Mouse (Mus musculus): Measurements from ENCODE around the gene C8a. TPM values are rescaled to one million over a fixed set of nuclear protein-coding genes. Genes with fewer than 3 reads are reported as not detected.

The C8a gene
- total RNA-seq, 2 experiments from 2014 or later: not detected

DNA sequence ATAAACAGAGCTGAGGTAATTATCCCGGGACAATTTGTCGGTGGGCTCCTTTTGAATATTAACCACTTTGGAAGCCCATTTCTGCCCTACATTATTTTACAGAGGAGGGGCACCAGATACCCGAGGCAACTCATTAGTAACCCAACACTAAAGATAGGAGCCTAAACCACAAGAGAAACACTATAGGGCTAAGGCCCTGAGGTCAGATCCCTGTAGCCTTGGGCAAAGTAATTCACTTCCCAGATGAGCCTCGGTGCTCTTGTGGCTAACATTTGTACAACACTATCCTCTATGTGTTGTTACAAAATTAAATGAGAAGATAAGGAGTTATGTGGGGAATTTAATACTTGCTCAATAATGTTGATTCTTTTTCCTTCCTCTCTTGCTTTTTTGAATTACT lies 32.7 kb downstream of the C8a start:
- no peak for ATAC-seq (replicated peaks; ENCODE audit: poor library complexity)

DNA sequence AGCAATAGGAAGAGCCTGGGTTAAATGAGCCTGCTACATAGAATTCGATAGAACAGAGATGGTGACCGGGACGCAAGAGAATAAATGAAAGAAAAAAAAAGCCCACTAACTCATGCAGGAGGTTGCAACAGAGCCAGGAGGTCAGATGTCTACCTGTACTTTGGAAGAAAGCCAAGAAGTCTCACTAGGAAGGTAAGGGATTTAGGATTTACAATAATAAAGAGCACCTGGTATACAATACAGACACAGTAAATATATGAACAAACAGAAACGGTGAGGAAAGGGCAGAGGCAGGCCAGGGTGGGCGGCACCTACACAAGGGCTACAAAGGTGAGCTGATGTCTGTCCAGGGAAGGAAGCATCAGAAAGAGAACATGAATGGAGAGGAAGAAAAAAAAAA lies 34.0 kb downstream of the C8a start:
- ATAC-seq (replicated peaks; ENCODE audit: poor library complexity): no peak

DNA sequence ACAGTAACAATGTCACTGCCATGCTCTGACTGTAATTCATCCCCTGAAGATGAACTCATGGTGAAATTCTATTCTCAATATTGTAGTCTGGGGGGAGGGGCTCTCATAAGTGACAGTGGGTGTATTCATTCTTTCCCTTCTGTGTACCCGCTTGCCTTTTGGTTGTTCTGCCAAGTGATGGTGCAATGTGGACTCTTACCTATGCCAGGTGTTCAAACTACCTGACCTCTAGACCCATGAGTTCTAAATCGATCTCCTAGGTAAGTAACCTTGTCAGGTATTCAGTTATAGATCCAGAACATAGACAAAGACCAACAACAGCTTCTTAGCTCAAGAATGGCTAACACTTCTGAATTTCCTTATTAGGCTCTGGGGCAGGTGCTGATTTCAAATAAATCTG lies 37.9 kb downstream of the C8a start:
- no peak for ATAC-seq (replicated peaks; ENCODE audit: poor library complexity)

DNA sequence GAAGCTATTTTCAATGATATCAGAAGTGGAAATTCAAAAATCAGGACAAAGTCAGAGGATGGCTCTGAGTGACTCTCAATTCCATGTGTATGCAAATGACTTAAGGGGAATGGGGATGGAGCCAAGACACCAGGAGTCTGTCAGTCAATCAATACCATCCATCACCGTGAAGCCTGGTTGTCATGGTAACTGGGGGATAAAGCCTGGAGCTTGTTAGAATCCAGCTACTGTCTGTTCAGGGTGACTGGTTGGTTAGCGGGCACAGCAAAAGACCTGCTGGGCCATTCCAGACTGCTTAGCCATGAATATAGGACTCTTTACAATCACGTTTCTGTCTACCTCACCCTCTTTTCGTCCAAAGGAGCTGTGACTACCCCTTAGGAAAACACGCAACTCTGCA lies 41.1 kb downstream of the C8a start:
- no peak for ATAC-seq (replicated peaks; ENCODE audit: poor library complexity)

DNA sequence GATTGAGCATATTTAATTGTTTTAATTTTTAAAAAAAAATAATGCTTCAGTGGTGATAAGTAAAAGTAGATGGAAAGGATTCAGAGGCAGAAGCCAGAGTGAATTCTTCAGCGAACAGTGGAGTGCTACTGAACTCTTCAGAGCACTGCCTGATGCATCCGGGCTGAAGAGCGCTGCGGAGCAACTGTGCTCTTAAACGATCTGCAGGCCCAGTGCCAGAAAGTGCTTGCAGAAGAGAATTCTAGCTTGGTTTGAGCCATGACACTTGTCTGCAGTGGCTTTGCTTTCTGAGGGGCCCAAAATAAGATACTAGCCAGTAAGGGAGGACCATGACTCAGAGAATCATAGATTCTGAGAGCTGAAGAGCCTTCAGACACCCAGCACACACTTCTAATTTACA lies 47.3 kb downstream of the C8a start:
- ATAC-seq (replicated peaks; ENCODE audit: poor library complexity): no peak

DNA sequence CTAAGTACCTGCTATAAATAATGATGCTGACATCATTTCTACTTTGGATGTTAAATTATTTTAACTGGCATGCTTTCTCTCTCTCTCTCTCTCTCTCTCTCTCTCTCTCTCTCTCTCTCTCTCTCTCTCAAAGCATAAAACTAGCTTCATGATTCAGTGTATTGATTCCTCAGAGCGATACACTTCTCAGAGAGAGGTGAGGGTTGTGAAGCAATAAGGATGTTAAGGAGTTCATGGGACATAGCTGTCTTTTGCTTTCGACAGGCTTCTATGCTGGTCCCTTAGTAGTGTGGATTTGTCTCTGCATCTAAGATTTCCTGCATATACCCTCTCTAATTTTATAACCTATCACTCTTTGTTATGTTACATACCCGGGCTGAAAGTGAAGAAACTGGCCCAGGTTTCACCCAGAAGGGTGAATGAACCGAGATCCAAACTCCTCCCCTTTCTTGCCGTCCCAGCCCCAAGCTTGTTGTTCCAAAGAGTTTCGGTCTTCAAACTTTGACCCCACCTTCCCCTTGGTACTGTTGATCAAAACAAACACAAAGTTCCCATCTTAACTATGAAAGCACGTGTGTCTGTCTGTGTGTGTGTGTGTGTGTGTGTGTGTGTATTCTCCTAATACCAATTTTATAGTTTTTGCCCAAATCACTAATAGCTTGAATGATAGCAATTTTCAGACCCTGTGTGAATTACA lies 51.7 kb downstream of the C8a start:
- ATAC-seq (replicated peaks; ENCODE audit: poor library complexity): no peak

DNA sequence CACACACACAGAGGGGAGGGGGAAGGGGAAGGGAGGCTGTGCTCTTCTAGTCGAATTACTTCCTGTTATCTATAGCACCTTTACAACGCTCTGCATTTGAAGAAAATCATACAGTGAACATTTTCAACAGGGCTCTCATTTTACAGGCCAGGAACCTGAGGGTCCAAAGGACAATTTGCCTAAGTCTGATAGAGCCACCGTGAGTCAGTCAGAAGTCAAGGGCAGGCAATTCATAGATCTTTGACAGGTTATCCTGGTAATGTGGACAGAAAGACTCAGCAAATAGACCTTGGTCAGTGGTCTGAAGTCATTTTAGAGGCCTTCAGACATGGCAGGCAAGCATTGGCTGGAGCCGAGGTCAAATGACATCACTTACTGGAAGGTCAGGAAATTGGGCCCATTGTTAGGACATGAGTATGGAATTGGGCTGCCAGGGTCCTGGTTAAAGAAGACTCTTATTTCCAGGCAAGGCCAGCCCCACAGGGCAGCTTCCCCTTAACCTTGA lies 52.5 kb downstream of the C8a start:
- ATAC-seq (replicated peaks; ENCODE audit: poor library complexity): no peak

DNA sequence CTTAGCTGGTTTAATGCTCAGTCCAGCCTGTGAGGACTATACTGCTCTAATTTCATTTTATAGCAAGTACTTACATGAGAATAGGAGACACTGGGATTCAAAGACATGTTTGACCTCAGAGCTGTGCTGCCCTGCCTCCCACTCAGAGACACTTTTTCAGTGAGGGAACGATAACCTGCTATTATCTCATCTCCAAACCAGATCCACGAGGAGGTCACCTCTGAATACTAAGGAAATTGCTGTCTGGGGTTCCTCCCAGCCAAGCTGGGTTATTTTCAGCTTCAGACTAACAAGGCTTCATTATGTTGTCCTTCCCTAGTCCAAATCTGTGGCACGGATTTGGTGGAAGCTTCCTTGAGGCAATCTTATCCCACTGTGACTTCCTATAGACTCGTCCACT lies 56.3 kb downstream of the C8a start:
- no peak for ATAC-seq (replicated peaks; ENCODE audit: poor library complexity)

DNA sequence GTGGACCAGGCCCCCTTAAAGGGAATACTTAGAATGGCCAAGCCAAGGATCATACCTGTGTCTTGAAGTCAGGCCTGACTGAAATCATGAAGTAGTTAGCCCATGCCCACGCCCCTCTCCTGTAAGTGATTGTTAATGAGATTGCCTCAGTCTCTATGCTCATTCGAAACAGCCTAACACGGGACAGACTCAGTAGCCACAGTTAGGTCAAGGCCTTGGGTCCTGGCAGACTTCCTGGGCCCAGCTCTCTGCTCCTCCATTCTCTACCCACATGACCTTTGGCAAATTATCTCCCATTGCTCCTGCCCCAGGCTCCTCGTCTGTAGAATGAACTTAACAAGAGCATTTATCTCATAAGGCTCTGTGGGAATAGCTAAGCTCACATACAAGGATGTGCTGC lies 57.2 kb downstream of the C8a start:
- no peak for ATAC-seq (replicated peaks; ENCODE audit: poor library complexity)

DNA sequence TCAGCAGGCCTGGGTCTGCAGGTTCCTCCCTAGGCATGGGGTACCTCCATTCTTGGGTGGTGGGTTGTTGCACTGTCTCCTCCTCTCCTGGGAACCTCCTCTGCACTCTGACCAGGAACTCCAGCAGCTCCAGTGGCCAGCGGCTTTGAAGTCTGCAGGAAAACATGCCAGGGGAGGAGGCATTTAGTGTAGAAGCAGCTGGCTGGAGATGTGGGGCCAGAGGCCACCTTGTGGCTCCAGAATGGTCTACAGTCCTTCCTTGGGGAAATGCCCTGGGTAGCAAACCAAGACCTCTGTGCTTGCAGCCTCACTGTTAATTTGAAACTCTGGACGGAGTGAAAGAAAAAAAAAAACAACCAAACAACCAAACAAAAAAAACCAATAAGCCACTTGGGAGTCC lies 58.7 kb downstream of the C8a start:
- no peak for ATAC-seq (replicated peaks; ENCODE audit: poor library complexity)

DNA sequence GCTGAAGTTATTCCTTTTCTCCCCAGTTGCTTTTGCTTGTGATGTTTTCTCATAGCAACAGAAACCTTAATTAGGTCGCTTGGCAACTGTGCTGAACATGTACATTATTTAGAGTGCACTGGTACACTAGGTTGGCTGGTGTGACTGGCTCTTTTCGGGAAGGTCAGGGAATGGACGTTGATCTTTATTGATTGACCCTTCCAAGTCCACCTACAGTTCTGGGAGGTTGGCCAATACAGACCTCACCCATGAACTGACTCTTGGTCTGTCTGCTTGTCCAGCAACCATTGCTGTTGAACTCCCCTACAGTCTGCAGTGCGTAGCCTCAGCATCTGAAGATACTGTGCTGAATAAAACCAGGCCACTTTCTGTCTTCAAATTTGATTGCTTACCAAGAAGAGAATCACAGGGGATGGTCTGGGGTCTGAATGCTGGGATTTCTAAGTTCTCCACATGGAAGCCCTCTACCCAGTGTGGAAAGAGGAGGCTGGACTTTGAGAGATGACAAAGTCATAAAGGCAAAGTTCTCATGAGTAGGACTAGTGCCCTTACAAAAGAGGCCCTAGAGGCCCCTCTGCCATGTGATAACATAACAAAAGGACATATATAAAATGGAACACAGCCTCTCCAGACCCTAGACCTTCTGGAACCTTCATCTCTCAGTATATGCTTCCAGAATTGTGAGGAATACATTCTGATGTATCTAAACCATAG lies 59.5 kb downstream of the C8a start:
- no peak for ATAC-seq (replicated peaks; ENCODE audit: poor library complexity)

DNA sequence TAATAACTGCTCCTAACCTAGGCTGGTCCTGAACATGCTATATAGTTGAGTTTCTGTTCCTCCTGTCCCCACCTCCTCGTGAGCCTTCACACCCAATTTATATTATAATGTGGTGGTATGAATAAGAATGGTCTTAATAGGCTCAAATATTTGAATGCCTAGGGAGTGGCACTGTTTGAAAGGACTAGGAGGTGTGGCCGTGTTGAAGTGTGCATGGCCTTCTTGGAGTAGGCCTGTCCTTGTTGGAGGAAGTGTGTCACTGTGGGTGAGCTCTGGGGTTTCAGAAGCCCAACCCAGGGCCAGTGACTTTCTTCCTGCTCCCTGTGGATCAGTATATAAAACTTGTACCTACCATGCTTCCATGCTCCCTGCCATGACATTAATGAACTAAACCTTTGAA lies 62.6 kb downstream of the C8a start:
- ATAC-seq (replicated peaks; ENCODE audit: poor library complexity): no peak

DNA sequence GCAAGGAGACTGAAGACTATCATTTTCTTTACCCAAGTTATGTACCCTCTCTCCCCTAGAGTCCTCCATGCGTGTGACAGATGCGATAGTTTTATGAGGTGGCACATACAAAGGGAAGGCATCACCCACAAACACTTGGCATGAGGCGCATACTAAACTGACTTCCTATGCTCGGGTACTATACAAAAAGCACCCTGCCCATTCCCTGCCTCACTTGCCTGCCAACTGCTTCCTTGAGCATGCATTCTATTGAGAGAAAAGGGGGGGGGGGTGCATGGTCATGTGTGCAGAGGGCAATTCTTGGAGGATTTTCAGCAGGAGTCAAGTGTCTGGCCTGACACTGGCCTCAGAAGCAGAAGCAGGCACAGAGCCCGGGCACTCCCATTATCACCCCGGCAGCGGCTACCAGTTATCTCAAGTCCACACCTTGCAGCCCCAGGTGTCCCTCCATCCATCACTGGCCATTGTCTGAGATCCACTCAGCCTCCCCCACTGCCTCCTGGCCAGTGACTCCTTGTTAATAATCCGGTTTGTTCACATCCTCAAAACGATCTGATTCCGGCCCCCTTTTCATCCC lies 65.4 kb downstream of the C8a start:
- ATAC-seq (replicated peaks; ENCODE audit: poor library complexity): no peak

DNA sequence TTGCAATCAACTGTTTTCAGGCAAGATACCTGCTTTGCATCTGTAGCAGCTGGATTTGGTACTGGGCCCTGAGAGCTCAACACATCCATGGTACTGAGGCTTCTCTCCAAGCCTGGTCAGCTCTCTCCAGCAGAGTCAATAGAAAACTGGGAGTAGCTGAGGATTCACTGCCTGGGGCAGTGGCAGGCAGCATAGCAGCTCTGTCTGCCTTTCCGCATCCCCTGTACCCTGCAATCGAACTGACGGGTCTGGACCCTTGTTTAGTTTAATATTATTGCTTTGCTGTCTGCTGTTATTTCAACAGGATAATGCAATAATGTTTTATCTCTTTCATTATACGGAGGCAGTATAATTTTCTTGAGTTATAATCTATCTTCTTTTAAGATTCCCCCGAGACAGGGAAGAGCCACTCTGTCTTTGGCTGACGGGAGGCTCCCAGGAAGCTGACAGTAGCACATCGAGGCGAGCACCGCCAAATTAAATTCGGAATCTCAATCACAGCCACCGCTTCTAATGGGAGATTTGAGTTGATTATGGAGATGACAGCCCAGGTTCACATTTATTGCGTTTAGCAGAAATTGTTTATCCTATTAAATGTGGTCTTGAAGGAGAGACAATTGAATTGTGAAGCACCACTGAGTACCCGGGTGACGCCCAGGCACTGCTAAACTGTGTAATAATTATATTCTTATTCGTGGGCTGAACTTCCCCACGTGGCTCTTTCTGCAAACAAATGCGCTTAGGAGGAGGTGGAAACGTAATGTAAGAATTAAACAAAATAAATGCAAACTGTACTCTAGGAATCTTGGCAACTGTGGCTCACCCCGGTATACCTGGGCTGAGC lies 70.6 kb downstream of the C8a start:
- no peak for ATAC-seq (replicated peaks; ENCODE audit: poor library complexity)

DNA sequence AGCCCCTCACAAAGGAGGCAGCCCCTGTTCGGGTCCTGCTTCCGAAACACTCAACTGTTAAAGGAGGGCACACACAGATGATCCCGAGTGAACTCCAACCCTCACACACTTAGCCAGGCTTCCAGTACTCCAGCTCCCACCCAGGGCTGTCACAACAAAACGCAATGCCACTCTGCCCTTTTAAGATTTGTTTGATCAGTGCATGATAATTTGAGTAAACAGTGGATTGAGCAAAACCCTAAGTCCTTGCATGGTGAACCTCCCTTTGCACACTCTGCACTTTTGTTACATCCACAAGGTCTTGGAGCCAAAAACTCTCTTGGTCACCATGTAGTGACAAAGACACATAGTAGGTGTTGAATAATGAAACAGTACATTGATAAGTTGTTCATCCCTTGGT lies 72.1 kb downstream of the C8a start:
- ATAC-seq (replicated peaks; ENCODE audit: poor library complexity): no peak

DNA sequence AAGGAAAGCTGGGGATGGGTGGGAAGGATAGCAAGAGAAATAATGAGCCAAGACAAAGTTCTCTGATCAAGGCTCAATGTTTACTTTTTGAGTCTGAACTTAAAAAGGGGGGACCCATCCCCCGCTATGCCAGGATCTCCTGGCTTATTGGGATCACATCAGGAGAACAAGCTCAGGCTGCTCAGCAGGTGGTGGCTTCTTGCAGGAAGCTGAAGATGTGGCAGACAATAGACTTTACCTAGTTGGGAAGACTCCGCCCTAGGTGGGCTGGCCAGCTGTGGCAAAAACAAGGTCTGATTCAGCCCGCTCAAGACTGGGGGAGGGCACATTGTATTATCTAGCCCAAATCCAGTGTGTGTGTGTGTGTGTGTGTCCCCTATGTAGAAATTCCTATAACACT lies 74.6 kb downstream of the C8a start:
- no peak for ATAC-seq (replicated peaks; ENCODE audit: poor library complexity)

DNA sequence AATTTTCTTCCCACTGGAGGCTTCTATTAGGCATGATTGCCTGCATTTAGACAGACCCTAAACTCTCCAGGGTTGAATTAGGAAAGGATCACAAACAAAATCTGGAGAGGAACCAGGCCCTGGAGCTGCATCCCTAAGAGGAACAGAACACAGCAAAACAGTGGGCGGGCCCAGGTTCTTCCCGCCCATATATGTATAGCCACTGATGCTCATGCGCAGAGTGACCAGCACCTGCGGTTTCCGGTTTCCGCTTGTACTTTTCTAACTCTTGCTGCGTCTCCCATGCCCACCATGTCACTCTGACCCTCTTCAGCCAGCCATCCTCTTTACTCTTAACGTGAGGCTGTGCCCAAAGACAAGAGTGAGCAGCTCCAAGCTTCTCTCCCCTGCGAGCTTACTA lies 77.2 kb downstream of the C8a start:
- no peak for ATAC-seq (replicated peaks; ENCODE audit: poor library complexity)

DNA sequence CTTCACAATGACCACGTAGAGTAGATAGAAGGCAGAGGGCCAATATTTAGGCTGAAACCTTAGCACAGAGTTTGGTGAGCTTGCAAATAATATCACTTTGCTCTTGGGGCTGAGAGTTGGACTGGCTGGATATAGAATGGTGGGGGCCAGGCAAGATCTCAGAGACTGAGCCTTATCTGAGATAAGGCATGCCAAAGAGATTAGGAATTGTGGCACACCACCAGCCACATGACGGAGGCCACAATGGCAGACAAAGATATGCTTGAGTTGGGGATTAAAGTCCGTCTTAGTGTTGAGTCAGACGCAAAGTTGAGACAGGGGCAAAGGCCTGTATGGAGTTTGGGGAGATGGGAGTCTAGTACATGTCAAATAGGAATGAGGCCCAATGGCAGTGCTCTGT lies 84.1 kb downstream of the C8a start:
- no peak for ATAC-seq (replicated peaks; ENCODE audit: poor library complexity)

DNA sequence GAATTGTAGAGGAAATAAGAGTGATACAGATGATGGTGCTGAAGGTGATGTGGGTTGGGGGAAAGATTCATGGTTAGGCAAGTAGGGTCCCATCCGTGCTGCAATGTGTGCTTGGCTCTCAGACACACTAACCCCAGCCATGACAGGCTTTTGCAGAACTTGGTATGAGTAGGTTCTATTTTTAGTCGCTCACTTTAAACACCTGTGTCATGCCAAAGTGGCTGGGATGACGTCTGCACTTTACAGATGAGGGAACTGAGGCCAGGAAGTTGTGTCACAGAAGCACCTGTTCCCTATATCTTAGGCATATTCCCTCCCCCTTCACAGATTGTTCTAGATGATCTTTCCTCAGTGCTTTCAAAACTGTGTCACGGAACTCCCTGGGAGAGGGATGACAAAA lies 93.9 kb downstream of the C8a start:
- no peak for ATAC-seq (replicated peaks; ENCODE audit: poor library complexity)

DNA sequence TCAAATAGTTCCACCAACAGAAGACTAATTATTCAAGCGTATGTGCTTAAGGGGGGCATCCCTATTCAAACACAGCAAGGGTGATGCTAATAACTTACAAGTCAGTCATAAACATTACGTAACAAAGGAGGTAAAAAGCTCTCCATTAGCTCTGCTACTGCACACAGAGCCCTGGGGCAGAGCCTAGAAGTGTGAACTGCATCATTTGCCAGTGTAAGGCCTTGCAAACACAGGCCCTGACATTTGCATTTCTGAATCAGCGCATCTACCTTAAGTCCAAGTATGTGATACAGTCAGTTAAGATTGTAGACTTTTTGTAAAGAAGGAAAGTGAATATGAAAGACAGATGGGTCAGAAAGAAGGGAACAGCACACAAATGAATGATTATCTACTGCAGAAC lies 94.8 kb downstream of the C8a start:
- ATAC-seq (replicated peaks; ENCODE audit: poor library complexity): no peak

DNA sequence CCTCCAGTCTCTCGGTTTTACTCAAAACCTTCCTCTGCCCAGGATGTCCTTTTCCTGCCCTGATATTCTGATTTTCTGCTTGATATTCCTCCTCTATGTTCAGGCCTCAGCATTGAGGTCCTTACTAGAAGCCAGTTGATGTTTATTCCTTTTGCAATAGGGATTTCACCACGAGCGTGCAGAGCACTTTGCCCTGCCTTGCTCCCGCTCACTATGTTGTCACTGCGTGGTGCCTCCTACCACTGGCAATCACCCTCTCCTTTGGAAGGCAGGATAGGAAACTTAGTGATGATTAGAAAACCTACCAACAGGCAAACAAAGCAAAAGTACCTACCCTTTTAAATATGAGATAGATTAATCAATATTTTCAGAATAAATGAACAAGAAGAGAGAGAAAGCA lies 96.7 kb downstream of the C8a start:
- no peak for ATAC-seq (replicated peaks; ENCODE audit: poor library complexity)

DNA sequence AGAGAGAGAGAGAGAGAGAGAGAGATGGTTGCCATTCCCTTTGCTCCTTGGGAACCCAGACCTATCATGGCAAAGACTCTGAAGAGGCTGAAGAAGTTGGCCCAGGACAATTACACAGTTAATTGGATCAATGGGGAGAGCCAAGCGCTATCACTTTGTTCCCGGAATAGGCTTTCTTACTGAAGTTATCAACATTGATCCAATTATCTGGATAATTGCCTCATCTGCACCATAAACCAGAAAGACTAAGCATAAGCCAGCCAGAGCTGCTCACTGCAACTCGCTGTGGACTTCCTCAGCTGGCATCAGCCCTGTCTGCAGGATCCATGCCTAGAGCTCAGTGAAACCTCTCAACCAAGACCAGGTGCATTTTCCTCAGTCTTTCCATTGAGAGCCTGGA lies 100.6 kb downstream of the C8a start:
- ATAC-seq (replicated peaks; ENCODE audit: poor library complexity): no peak

All from megakaryocyte progenitor cell, adult 5-6 weeks (primary cell).